Mouse (Mus musculus): Measurements from ENCODE around the gene Tcf20. TPM values are rescaled to one million over a fixed set of nuclear protein-coding genes. Genes with fewer than 3 reads are reported as not detected.

Gene Tcf20
- polyA plus RNA-seq, 1 experiment: 48.7 TPM

DNA sequence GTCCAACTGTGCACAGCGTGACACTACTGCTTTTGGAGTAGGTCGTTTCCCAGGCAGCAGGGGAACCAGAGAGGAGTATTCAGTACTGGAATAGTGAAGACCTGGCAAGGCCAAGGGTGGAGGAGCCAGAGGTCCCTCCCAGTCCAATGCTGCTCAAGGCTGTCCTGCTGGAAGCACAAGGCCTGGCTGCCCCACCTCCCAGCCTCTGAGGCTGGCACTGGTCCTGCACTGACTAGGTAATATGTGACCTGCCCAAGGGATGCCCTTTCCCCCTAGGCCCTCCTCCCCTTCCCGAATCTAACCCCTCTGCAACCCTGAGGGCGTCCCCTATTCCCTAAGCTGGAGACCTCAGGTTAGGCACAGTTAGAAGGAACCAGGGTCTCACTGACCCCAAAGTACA lies 25.1 kb downstream of the Tcf20 start:
- Histone ChIP-seq H3K4me1 (replicated peaks; ENCODE audit: control insufficient read depth, insufficient read depth, low read length) (peaks cover 16% of the 10 kb centered on the region), H3K4me3 (ENCODE audit: control insufficient read depth, insufficient read depth, low read length) (no peak overlapping the region), H3K27me3 (ENCODE audit: control insufficient read depth, insufficient read depth, low read length) (no peaks in the 10 kb centered on the region), H3K36me3 (ENCODE audit: control insufficient read depth, insufficient read depth, low read length) (no peaks in the 10 kb centered on the region), H3K27ac (ENCODE audit: control insufficient read depth, insufficient read depth, low read length) (no peak overlapping the region)
- no peak for DNase-seq
- 83% methylated on average over 4 of the region's 4 CpGs for WGBS
- TF ChIP-seq CTCF (IDR thresholded peaks at IDR 0.05; ENCODE audit: borderline replicate concordance, control insufficient read depth, extremely low read depth, insufficient read depth, low read length, poor library complexity): no peak
- TF ChIP-seq POLR2A (IDR thresholded peaks at IDR 0.05; ENCODE audit: control insufficient read depth, extremely low read depth, insufficient read depth, low read length, poor library complexity): no peak

- peaks cover 16% of the 10 kb centered on the region for H3K4me1 ChIP-seq (replicated peaks; ENCODE audit: control insufficient read depth, insufficient read depth, low read length)
- H3K4me3 ChIP-seq (ENCODE audit: control insufficient read depth, insufficient read depth, low read length): no peak overlapping the region
- H3K36me3 ChIP-seq (ENCODE audit: control insufficient read depth, insufficient read depth, low read length): no peaks in the 10 kb centered on the region
- DNase-seq: no peak
- TF ChIP-seq POLR2A (IDR thresholded peaks at IDR 0.05; ENCODE audit: control insufficient read depth, extremely low read depth, insufficient read depth, low read length, poor library complexity) (no peak), CTCF (IDR thresholded peaks at IDR 0.05; ENCODE audit: borderline replicate concordance, control insufficient read depth, extremely low read depth, insufficient read depth, low read length, poor library complexity) (no peak)
- no peaks in the 10 kb centered on the region for H3K27me3 ChIP-seq (ENCODE audit: control insufficient read depth, insufficient read depth, low read length)
- no peak overlapping the region for H3K27ac ChIP-seq (ENCODE audit: control insufficient read depth, insufficient read depth, low read length)
- WGBS: 50% methylated on average over 26 of the region's 26 CpGs
Observed at GRCm38 (mm10) chr15:82960786-82961561, 26.7 kb downstream of the Tcf20 start.

DNA sequence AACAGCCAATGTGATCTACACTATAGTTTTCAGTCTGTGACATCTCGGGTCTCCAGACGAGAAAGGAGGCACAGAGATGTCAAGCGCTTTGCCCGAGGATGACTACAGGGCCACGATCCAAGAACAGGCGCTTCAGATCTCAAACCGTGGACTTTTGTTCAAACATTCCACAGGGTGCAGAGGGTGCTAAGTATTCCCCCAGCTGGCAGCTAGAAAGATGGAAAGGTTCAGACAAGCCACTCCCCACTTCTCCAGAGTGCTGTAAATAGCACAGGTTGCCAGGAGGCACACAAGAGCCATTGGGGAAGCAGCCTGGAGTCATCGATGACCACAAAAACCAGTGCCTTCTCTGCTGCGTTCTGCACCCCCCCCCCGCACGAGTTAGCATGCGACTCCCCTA lies 28.5 kb downstream of the Tcf20 start:
- H3K36me3 ChIP-seq (ENCODE audit: control insufficient read depth, insufficient read depth, low read length): no peaks in the 10 kb centered on the region
- WGBS: 55% methylated on average over 12 of the region's 12 CpGs
- H3K27ac ChIP-seq (ENCODE audit: control insufficient read depth, insufficient read depth, low read length): no peak overlapping the region
- TF ChIP-seq POLR2A (IDR thresholded peaks at IDR 0.05; ENCODE audit: control insufficient read depth, extremely low read depth, insufficient read depth, low read length, poor library complexity): no peak
- no peak for TF ChIP-seq CTCF (IDR thresholded peaks at IDR 0.05; ENCODE audit: borderline replicate concordance, control insufficient read depth, extremely low read depth, insufficient read depth, low read length, poor library complexity)
- H3K4me1 ChIP-seq (replicated peaks; ENCODE audit: control insufficient read depth, insufficient read depth, low read length): peaks cover 4% of the 10 kb centered on the region
- no peak for DNase-seq
- H3K27me3 ChIP-seq (ENCODE audit: control insufficient read depth, insufficient read depth, low read length): no peaks in the 10 kb centered on the region
- no peak overlapping the region for H3K4me3 ChIP-seq (ENCODE audit: control insufficient read depth, insufficient read depth, low read length)

- Histone ChIP-seq H3K4me1 (replicated peaks; ENCODE audit: control insufficient read depth, insufficient read depth, low read length) (peaks cover 4% of the 10 kb centered on the region), H3K27me3 (ENCODE audit: control insufficient read depth, insufficient read depth, low read length) (no peaks in the 10 kb centered on the region), H3K27ac (ENCODE audit: control insufficient read depth, insufficient read depth, low read length) (no peak overlapping the region), H3K4me3 (ENCODE audit: control insufficient read depth, insufficient read depth, low read length) (no peak overlapping the region), H3K36me3 (ENCODE audit: control insufficient read depth, insufficient read depth, low read length) (no peaks in the 10 kb centered on the region)
- no peak for TF ChIP-seq CTCF (IDR thresholded peaks at IDR 0.05; ENCODE audit: borderline replicate concordance, control insufficient read depth, extremely low read depth, insufficient read depth, low read length, poor library complexity)
- no peak for TF ChIP-seq POLR2A (IDR thresholded peaks at IDR 0.05; ENCODE audit: control insufficient read depth, extremely low read depth, insufficient read depth, low read length, poor library complexity)
- 33% methylated on average over 16 of the region's 16 CpGs for WGBS
- no peak for DNase-seq
Observed at GRCm38 (mm10) chr15:82958253-82958701, 29.4 kb downstream of the Tcf20 start.

GRCm38 (mm10) chr15:82956721-82957120 lies 31.0 kb downstream of the Tcf20 start:
- DNase-seq: no peak
- Histone ChIP-seq H3K27me3 (ENCODE audit: control insufficient read depth, insufficient read depth, low read length) (no peaks in the 10 kb centered on the region), H3K4me3 (ENCODE audit: control insufficient read depth, insufficient read depth, low read length) (no peak overlapping the region), H3K4me1 (replicated peaks; ENCODE audit: control insufficient read depth, insufficient read depth, low read length) (no peaks in the 10 kb centered on the region; the same call in 1 of the 2 replicates), H3K36me3 (ENCODE audit: control insufficient read depth, insufficient read depth, low read length) (no peaks in the 10 kb centered on the region), H3K27ac (ENCODE audit: control insufficient read depth, insufficient read depth, low read length) (no peak overlapping the region)
- WGBS: 77% methylated on average over 4 of the region's 4 CpGs
- TF ChIP-seq CTCF (IDR thresholded peaks at IDR 0.05; ENCODE audit: borderline replicate concordance, control insufficient read depth, extremely low read depth, insufficient read depth, low read length, poor library complexity): no peak
- no peak for TF ChIP-seq POLR2A (IDR thresholded peaks at IDR 0.05; ENCODE audit: control insufficient read depth, extremely low read depth, insufficient read depth, low read length, poor library complexity)

DNA sequence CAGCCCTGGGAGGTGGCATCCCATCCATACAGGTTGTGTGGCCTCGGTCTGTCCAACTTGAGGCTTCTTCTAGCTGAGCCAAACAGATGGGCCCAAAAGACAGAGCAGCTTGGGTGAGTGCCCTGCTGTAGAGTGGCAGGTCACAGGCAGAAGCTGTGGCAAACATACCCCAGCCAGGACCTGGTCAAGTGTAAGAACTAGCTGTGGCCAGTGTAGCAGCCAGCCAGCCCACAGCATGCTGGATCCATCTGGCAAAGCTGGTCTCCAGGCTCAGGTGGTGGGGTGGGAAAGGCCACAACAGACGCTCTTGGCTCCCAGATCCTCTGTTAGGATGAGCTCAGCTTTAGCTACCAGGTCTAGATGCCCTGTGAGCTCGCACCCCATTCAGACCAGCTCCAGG lies 31.4 kb downstream of the Tcf20 start:
- 95% methylated on average over 3 of the region's 3 CpGs for WGBS
- H3K27me3 ChIP-seq (ENCODE audit: control insufficient read depth, insufficient read depth, low read length): no peaks in the 10 kb centered on the region
- H3K27ac ChIP-seq (ENCODE audit: control insufficient read depth, insufficient read depth, low read length): no peak overlapping the region
- H3K4me3 ChIP-seq (ENCODE audit: control insufficient read depth, insufficient read depth, low read length): no peak overlapping the region
- TF ChIP-seq POLR2A (IDR thresholded peaks at IDR 0.05; ENCODE audit: control insufficient read depth, extremely low read depth, insufficient read depth, low read length, poor library complexity): no peak
- TF ChIP-seq CTCF (IDR thresholded peaks at IDR 0.05; ENCODE audit: borderline replicate concordance, control insufficient read depth, extremely low read depth, insufficient read depth, low read length, poor library complexity): no peak
- H3K36me3 ChIP-seq (ENCODE audit: control insufficient read depth, insufficient read depth, low read length): no peaks in the 10 kb centered on the region
- DNase-seq: no peak
- H3K4me1 ChIP-seq (replicated peaks; ENCODE audit: control insufficient read depth, insufficient read depth, low read length): no peaks in the 10 kb centered on the region; the same call in 1 of the 2 replicates
